Mouse (Mus musculus) midbrain, embryonic 11.5 days (tissue): ENCODE data around the gene Gm49342. TPM values are rescaled to one million over a fixed set of nuclear protein-coding genes. Genes with fewer than 3 reads are reported as not detected.
"Not testable (repeated sequence)": the region's sequence is repeated elsewhere in the genome, so short reads cannot be mapped to it uniquely, and the experiment has no call there.

Experiments
- ATAC-seq: fragments of 200-750 bp; cut with Nextera tagmentation; 2 replicates; pipeline ENCODE4 v1.8.0; 2017; ENCODE audit warnings: moderate TSS enrichment, moderate library complexity; ENCODE audit not compliant: low FRiP score
- DNase-seq: peaks from one replicate; pipeline ENCODE4 v3.0.0; 2015; ENCODE audit warnings: low spot score; ENCODE audit errors: missing footprints
- H3K27ac ChIP-seq: fragments of 300-500 bp; sonication (generic); 2 replicates; pipeline ENCODE4 v1.5.1; 2014; ENCODE audit warnings: low read depth, low read length
- H3K27me3 ChIP-seq: fragments of 300-500 bp; sonication (generic); 2 replicates; pipeline ENCODE4 v1.6.1; 2014; ENCODE audit warnings: mild to moderate bottlenecking, low read length, moderate library complexity, mixed read lengths; ENCODE audit not compliant: control insufficient read depth, insufficient read depth
- H3K36me3 ChIP-seq: fragments of 300-500 bp; sonication (generic); 2 replicates; pipeline ENCODE4 v1.6.1; 2014; ENCODE audit warnings: mild to moderate bottlenecking, low read length, moderate library complexity, mixed read lengths; ENCODE audit not compliant: control insufficient read depth, insufficient read depth
- H3K4me1 ChIP-seq: fragments of 300-500 bp; sonication (generic); 2 replicates; pipeline ENCODE4 v1.6.1; 2014; ENCODE audit warnings: low read length; ENCODE audit not compliant: control insufficient read depth, insufficient read depth
- H3K4me2 ChIP-seq: fragments of 300-500 bp; sonication (generic); 2 replicates; pipeline ENCODE4 v1.6.1; 2014; ENCODE audit warnings: mild to moderate bottlenecking, moderate library complexity
- H3K4me3 ChIP-seq: fragments of 300-500 bp; sonication (generic); 2 replicates; pipeline ENCODE4 v1.5.1; 2014; ENCODE audit warnings: low read depth, low read length
- H3K9ac ChIP-seq: fragments of 300-500 bp; sonication (generic); 2 replicates; pipeline ENCODE4 v1.6.1; 2014; ENCODE audit warnings: low read length
- H3K9me3 ChIP-seq: fragments of 300-500 bp; sonication (generic); 2 replicates; pipeline ENCODE4 v1.6.1; 2016; ENCODE audit warnings: low read length; ENCODE audit not compliant: control insufficient read depth
- WGBS: fragments of 180-500 bp; shearing (Covaris S2); extraction: QIAGEN DNeasy Blood & Tissue Kit; methylation state at CpG from one replicate; pipeline ENCODE4 v1.1.7; 2014; 5-methylcytosine and 5-hydroxymethylcytosine counted together
- polyA plus RNA-seq: library from polyadenylated mRNA; unstranded; fragments of >200 nt; fragmentation: Nextera tagmentation; extraction: Ambion mirVana; gene quantifications from 2 replicates; pipeline ENCODE4 v1.2.1, GENCODE M21; 2014

Gene Gm49342
- polyA plus RNA-seq, result not detected in 2 replicates

DNA sequence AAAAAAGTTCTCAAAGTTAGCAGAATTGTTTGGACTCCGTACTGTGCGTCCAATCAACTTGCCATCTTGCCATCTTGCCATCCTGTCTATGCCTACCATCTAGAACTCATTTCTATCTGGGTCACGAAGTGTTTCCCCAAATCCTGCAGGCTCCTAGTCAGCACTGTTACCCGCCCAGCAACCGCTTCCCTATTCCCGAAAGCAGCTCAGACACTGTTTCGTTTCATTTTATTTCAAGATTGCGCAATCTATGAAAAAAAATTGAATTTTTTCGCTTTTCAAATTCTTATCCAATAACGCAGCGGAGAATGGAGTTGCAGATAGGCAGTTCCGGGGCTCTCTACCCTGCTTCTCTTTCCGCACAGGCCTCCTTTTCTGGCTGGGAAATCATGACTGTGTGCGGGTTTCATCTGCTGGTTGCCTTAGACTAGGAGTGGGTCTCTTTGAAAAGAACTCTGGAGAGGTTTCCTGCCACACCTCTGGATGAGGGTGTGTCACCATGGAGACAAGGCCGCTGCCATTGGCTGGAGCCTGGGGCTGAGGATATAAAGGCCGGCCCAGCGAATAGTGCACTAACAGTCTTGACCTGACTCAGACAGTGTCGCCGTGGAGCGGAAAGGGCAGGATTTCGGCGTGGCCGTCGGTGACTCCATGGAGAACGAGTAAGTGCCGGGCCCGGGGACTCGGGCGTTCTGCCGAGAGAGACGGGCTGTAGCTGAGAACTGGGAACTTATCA is at the start of gene Gm49342:
Gm49342 (plus strand) TSS at position 586 of the 736 bp plus-strand sequence.
- Histone ChIP-seq H3K27me3 (no peaks in the 10 kb centered on the region), H3K4me1 (peaks cover 7% of the 10 kb centered on the region; the same call in 1 of the 2 replicates), H3K4me2 (peak within 1 kb of the TSS; percentile 61), H3K4me3 (peak within 1 kb of the TSS; percentile 38), H3K9ac (peak within 1 kb of the TSS; percentile 60), H3K27ac (peak within 1 kb of the TSS; percentile 32), H3K9me3 (no peaks in the 10 kb centered on the region), H3K36me3 (no peaks in the 10 kb centered on the region)
- peak; percentile 100 for ATAC-seq
- WGBS, result 18% methylated on average over 31 of the region's 31 CpGs
- peak; percentile 98 for DNase-seq

DNA sequence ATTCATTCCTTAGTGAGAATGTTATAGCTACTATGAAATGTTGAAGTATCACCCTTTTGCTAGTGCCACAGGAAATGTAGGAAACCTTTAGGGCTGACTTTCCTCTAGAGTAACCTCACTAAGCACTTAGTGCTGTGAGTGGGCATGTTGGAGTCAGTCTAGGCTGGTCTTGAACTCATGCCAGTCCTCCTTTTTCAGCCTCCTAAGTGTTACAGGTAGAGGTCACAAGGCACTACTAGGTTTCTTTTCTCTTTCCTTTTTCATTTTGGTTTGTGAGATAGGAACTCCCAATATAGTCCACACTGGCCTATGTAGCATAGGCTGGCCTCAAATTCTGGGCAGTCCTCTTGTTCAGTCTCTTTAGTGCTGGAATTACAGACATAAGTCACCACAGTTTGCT is 48.9 kb upstream of the Gm49342 start:
- no peak overlapping the region for H3K27ac ChIP-seq
- DNase-seq (no peak), ATAC-seq (no peak)
- no peaks in the 10 kb centered on the region for H3K9me3 ChIP-seq
- H3K4me3 ChIP-seq, result no peak overlapping the region
- no peak overlapping the region for H3K4me2 ChIP-seq
- no peak overlapping the region for H3K9ac ChIP-seq
- H3K4me1 ChIP-seq, result peaks cover 5% of the 10 kb centered on the region
- H3K36me3 ChIP-seq, result no peaks in the 10 kb centered on the region
- no peaks in the 10 kb centered on the region; the same call in none of the 2 replicates for H3K27me3 ChIP-seq

- no peaks in the 10 kb centered on the region for H3K36me3 ChIP-seq
- 16% methylated on average over 19 of the region's 19 CpGs for WGBS
- DNase-seq, result peak; percentile 91
- no peak overlapping the region for H3K27ac ChIP-seq
- H3K4me2 ChIP-seq, result peak overlapping the region; percentile 66
- no peaks in the 10 kb centered on the region; the same call in none of the 2 replicates for H3K27me3 ChIP-seq
- H3K4me1 ChIP-seq, result peaks cover 5% of the 10 kb centered on the region
- H3K9me3 ChIP-seq, result no peaks in the 10 kb centered on the region
- H3K4me3 ChIP-seq, result peak overlapping the region; percentile 36
- peak; percentile 65; the same call in 1 of the 2 replicates for ATAC-seq
- peak overlapping the region; percentile 56 for H3K9ac ChIP-seq
Observed at GRCm38 (mm10) chr14:50895985-50896746, 48.2 kb upstream of the Gm49342 start.

GRCm38 (mm10) chr14:50896747-50897373 is 47.5 kb upstream of the Gm49342 start:
- H3K4me2 ChIP-seq, result peak overlapping the region; percentile 66
- ATAC-seq, result peak; percentile 45
- H3K4me3 ChIP-seq, result peak overlapping the region; percentile 36
- peak overlapping the region; percentile 56 for H3K9ac ChIP-seq
- no peaks in the 10 kb centered on the region for H3K36me3 ChIP-seq
- no peaks in the 10 kb centered on the region; the same call in none of the 2 replicates for H3K27me3 ChIP-seq
- DNase-seq, result no peak
- H3K27ac ChIP-seq, result no peak overlapping the region
- no peaks in the 10 kb centered on the region for H3K9me3 ChIP-seq
- 16% methylated on average over 23 of the region's 23 CpGs for WGBS
- peaks cover 5% of the 10 kb centered on the region for H3K4me1 ChIP-seq

DNA sequence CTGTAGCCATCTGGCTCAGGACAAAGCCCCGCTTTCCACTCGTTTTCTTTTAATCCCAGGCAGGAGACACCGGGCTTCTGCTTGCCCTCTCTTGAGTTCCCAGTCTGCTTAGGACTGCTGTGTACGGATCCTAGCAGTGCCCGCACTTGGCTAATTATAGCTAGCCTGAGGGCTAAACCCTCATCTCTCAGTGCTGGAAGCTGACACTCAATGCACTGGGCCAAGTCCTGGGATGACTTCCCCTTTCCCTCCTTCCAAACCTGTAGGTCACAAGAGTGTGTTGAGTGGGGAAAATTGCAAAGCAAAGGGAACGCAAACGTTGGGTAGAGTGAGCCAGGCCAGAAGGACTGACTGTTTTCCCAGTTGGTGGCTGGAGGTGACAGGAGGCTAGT is 46.9 kb upstream of the Gm49342 start, which contains the start of gene Klhl33:
Klhl33 (minus strand) TSS at position 134 of the 392 bp plus-strand sequence.
- Histone ChIP-seq H3K27ac (no peak within 1 kb of the TSS), H3K4me1 (peaks cover 5% of the 10 kb centered on the region), H3K4me3 (peak within 1 kb of the TSS; percentile 36), H3K4me2 (peak within 1 kb of the TSS; percentile 66), H3K9me3 (no peaks in the 10 kb centered on the region), H3K27me3 (no peaks in the 10 kb centered on the region; the same call in none of the 2 replicates), H3K36me3 (no peaks in the 10 kb centered on the region), H3K9ac (peak within 1 kb of the TSS; percentile 56)
- 44% methylated on average over 7 of the region's 7 CpGs for WGBS
- ATAC-seq, result 0 out of 2 replicates have a peak, but pooled peaks have one; percentile 20
- DNase-seq, result no peak

DNA sequence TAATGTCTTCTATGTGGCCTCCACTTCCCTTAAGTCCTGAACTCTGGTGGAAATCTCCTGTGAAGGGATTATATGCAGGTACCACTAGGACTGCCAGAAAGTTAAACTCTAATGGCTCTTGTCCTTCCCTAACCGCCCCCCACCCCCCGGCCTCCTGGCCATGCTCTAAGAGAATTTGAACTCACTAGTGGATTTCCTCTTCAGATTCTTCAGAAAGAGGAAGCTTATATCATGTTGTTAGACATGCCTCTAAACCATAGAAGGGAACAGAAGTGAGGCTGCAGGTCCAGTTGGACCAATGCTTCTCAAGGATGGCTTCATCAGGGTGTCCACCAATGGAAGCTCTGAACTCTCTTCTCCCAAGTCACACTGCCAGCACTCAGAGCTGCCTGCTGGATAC is 46.3 kb upstream of the Gm49342 start:
- not testable (repeated sequence) for DNase-seq, H3K9ac ChIP-seq
- WGBS, result 83% methylated on average over 2 of the region's 2 CpGs

GRCm38 (mm10) chr14:50903973-50904827 is 40.1 kb upstream of the Gm49342 start:
- WGBS, result 3% methylated on average over 26 of the region's 26 CpGs
- Histone ChIP-seq H3K9me3 (no peaks in the 10 kb centered on the region), H3K4me3 (peak overlapping the region; percentile 40), H3K4me1 (no peaks in the 10 kb centered on the region), H3K27ac (no peak overlapping the region), H3K9ac (peak overlapping the region; percentile 57), H3K27me3 (no peaks in the 10 kb centered on the region), H3K36me3 (no peaks in the 10 kb centered on the region), H3K4me2 (peak overlapping the region; percentile 74)
- DNase-seq (peak; percentile 94), ATAC-seq (peak; percentile 91)

More for the DNA sequence above, 46.3 kb upstream of the Gm49342 start:
- H3K4me1 ChIP-seq, ATAC-seq, H3K4me3 ChIP-seq, H3K27me3 ChIP-seq, H3K36me3 ChIP-seq, H3K4me2 ChIP-seq, H3K27ac ChIP-seq, H3K9me3 ChIP-seq: not testable (repeated sequence)

- H3K9ac ChIP-seq, result no peak overlapping the region
- no peaks in the 10 kb centered on the region for H3K27me3 ChIP-seq
- no peak overlapping the region for H3K27ac ChIP-seq
- no peak overlapping the region for H3K4me3 ChIP-seq
- H3K36me3 ChIP-seq, result no peaks in the 10 kb centered on the region
- H3K4me1 ChIP-seq, result no peaks in the 10 kb centered on the region
- DNase-seq (no peak), ATAC-seq (no peak)
- no peak overlapping the region for H3K4me2 ChIP-seq
- no peaks in the 10 kb centered on the region for H3K9me3 ChIP-seq
- 78% methylated on average over 4 of the region's 4 CpGs for WGBS
Observed at GRCm38 (mm10) chr14:50904828-50905129, 39.5 kb upstream of the Gm49342 start.
